Mouse (Mus musculus) erythroblast, adult 5-6 weeks (primary cell): ENCODE measurements around the gene Gm11492. TPM values are rescaled to one million over a fixed set of nuclear protein-coding genes. Genes with fewer than 3 reads are reported as not detected.

Experiments
- ATAC-seq: replicated peaks from 2 replicates; pipeline ENCODE4 v1.8.0; 2016; ENCODE audit warnings: moderate number of reproducible peaks, mild to moderate bottlenecking, moderate TSS enrichment, inconsistent platforms; ENCODE audit not compliant: poor library complexity, low FRiP score, severe bottlenecking
- total RNA-seq, 2 experiments: library from RNA; stranded (forward) in 1 of 2; stranded (reverse) in 1 of 2; fragments of 150-400 nt in 1 of 2; fragments of 200-764, 138-1000 nt in 1 of 2; gene quantifications; 2 replicates each; pipeline versions ENCODE4 v1.2.3 to v1.2.4; 2015 to 2017; ENCODE audit warnings: low replicate concordance in 2 of 2

Gene Gm11492
- total RNA-seq, 2 experiments from 2014 or later = not detected

- ATAC-seq = no peak
These were observed 29.5 kb downstream of the Gm11492 start for GRCm38 (mm10) chr11:87595976-87596375.

GRCm38 (mm10) chr11:87596492-87596891, 30.0 kb downstream of the Gm11492 start:
- no peak for ATAC-seq

DNA sequence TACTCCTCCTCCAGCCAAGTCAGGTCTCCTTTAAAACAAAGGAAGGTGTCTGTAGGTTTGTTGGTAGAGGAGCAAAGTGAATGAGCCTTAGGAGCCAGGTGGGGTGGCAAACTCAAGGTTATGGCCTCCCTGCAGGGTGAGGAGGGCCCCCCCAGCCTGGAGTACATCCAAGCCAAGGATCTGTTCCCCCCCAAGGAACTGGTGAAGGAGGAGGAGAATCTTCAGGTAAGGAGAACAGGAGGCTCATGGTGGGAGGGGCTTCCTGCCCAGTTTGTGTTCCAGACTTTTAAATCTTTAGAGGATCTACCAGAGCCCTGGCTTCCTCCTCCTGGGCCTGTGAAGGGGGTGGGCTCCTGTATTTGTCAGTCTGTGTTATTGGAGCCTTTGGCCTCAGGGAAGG, 30.6 kb downstream of the Gm11492 start:
- no peak for ATAC-seq

DNA sequence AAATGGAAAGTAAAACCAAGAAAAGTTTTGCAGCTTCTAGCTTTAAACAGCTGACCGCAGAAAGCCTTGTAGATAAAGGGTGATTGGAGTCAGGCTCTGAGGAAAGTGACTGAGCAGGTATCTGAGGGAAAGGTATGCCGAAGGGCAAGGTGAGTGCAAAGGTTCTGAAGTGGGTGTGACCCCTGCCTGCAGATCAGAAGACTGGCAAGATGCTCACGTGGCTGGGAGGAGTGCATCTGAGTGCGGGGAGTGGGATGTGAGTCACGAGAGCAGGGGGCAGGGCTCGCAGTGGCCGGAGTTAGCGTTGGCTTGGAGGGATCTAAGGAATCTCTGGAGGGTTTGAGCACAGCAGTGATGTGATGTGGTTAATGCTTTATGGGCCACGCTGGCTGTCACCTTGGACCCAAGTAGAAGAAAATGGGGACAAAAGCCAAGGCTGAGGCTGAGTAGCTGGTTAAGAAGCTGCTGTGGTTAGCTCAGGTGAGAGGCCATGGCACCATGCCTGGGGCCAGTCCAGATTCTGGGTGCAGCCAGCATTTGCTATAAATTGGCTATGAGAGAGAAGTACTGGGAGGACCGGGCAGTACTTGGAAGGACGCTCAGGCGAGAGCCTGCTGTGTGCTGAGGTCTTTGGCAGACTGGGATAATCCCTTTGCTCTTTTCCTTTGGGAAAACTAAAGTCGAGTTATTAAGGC, 33.1 kb downstream of the Gm11492 start:
- no peak for ATAC-seq

GRCm38 (mm10) chr11:87600322-87600853, 33.9 kb downstream of the Gm11492 start:
- ATAC-seq = no peak

DNA sequence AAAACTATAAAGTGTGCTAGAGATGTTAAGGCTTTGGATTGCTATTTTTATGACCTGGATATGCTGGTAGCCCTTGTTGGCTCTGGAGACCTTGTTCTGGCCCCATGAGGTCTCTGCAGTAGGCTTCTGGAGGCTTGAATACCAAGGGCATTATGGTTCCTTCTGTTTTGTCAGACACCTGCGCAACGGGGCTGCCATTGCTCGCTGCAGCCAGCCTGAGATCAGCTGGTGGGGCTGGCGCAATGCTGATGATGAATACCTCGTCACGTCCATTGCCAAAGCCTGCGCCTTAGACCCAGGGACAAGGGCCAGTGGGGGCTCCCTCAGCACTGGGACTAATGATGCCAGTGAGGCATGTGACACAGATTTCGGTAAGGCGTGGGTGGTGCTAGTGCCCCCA, 35.8 kb downstream of the Gm11492 start:
- no peak for ATAC-seq

- no peak for ATAC-seq
These were observed 37.1 kb downstream of the Gm11492 start for GRCm38 (mm10) chr11:87603571-87603970.

DNA sequence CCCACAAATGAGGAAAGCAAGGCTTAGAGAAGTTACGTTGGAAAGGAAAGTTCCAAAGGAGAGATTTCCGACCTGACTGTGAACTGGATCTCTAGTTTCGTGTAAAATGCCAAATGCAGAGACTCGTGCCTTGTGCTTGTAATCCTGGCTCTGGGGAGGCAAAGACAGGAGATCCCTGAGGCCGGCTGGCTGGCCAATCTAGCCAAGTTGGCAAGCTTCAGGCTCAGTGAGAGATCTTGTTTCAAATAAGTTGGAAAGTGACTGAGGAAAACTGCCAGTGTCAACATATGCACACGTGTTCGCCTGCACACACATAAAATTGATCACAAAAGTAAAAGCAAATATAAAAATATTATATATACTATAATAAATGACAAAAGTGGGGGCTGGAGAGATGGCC, 42.8 kb downstream of the Gm11492 start:
- no peak for ATAC-seq

DNA sequence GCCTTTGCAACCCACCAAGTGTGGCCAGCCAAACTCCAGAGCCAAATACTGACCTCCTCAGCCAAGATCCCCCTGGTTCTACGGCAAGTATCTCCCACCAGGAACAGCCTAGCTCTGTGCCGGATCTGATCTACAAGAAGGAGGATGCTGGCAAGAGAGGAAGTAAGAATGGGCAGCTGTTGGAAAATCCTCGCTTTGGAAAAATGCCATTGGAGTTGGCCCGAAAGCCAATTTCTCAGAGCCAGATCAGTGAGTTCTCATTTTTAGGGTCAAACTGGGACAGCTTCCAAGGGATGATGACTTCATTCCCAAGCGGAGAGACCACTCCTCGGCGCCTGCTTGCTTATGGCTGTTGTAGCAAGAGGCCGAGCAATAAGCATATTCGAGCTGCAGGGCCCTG, 45.1 kb downstream of the Gm11492 start:
- no peak for ATAC-seq

DNA sequence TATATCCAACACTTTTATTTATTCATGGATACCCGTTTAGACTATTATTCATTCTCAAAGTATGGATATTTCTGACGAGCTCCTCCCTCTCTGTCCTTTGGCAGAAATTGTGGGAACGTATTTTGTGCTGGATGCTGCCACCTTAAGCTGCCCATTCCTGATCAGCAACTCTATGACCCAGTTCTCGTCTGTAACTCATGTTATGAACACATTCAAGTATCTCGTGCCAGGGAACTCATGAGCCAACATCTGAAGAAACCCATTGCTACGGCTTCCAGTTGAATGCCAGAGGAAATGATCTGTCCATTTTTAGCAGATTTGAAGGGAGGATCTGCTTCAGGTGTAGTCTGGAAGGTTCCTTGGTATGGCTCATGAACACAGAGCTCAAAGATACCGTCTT, 47.5 kb downstream of the Gm11492 start:
- ATAC-seq = no peak

GRCm38 (mm10) chr11:87615551-87615950, 49.1 kb downstream of the Gm11492 start:
- ATAC-seq = no peak

- no peak for ATAC-seq
These were observed 49.5 kb downstream of the Gm11492 start for GRCm38 (mm10) chr11:87615952-87616351.

- no peak for ATAC-seq
These were observed 50.5 kb downstream of the Gm11492 start, which contains the start of gene Hsf5 for GRCm38 (mm10) chr11:87616790-87617474. Gene Hsf5 (plus strand): TSS chr11:87617164.

- no peak for ATAC-seq
These were observed 51.2 kb downstream of the Gm11492 start for GRCm38 (mm10) chr11:87617606-87618005.

Other genes with a start within 250 kb of the Gm11492 start
- gene Ppm1e, start 207.6 kb upstream of the Gm11492 start, total RNA-seq (2015; ENCODE audit: low replicate concordance) = 2.9 and 3.1 TPM in 2 replicates
- gene Ppm1e, start 207.6 kb upstream of the Gm11492 start, total RNA-seq (2017; ENCODE audit: low replicate concordance) = 0.43 and 3.1 TPM in 2 replicates
- gene Rad51c, start 161.7 kb upstream of the Gm11492 start, total RNA-seq (2015; ENCODE audit: low replicate concordance) = 0.19 and 3.8 TPM in 2 replicates
- 5.9 and 6.3 TPM in 2 replicates for gene Rad51c, start 161.7 kb upstream of the Gm11492 start, total RNA-seq (2017; ENCODE audit: low replicate concordance)
- not detected in 2 replicates for gene Tex14, start 161.6 kb upstream of the Gm11492 start, total RNA-seq (2015; ENCODE audit: low replicate concordance)
- gene Tex14, start 161.6 kb upstream of the Gm11492 start, total RNA-seq (2017; ENCODE audit: low replicate concordance) = 0.34 and 0.42 TPM in 2 replicates
- not detected in 2 replicates for gene Sept4, start 2.2 kb downstream of the Gm11492 start, total RNA-seq (2015; ENCODE audit: low replicate concordance)
- 2.8 and 9.3 TPM in 2 replicates for gene Sept4, start 2.2 kb downstream of the Gm11492 start, total RNA-seq (2017; ENCODE audit: low replicate concordance)
- gene Mtmr4, start 25.5 kb downstream of the Gm11492 start, total RNA-seq (2015; ENCODE audit: low replicate concordance) = 4.0 and 4.2 TPM in 2 replicates
- gene Mtmr4, start 25.5 kb downstream of the Gm11492 start, total RNA-seq (2017; ENCODE audit: low replicate concordance) = 4.9 and 6.4 TPM in 2 replicates
- 0.38 TPM in 1 of 2 replicates, not detected in the other for gene Hsf5, start 50.5 kb downstream of the Gm11492 start, total RNA-seq (2015; ENCODE audit: low replicate concordance)
- gene Hsf5, start 50.5 kb downstream of the Gm11492 start, total RNA-seq (2017; ENCODE audit: low replicate concordance) = not detected in 2 replicates
- not detected in 2 replicates for gene Rnf43, start 96.1 kb downstream of the Gm11492 start, total RNA-seq (2015; ENCODE audit: low replicate concordance)
- gene Rnf43, start 96.1 kb downstream of the Gm11492 start, total RNA-seq (2017; ENCODE audit: low replicate concordance) = 0.98 and 1.0 TPM in 2 replicates
- 133 and 166 TPM in 2 replicates for gene Supt4a, start 170.9 kb downstream of the Gm11492 start, total RNA-seq (2015; ENCODE audit: low replicate concordance)
- gene Supt4a, start 170.9 kb downstream of the Gm11492 start, total RNA-seq (2017; ENCODE audit: low replicate concordance) = 103 and 121 TPM in 2 replicates
- 4.2 and 5.4 TPM in 2 replicates for gene Tspoap1, start 193.9 kb downstream of the Gm11492 start, total RNA-seq (2015; ENCODE audit: low replicate concordance)
- gene Tspoap1, start 193.9 kb downstream of the Gm11492 start, total RNA-seq (2017; ENCODE audit: low replicate concordance) = 5.4 and 16.6 TPM in 2 replicates
- 1,764 and 1,778 TPM in 2 replicates for gene Mpo, start 226.9 kb downstream of the Gm11492 start, total RNA-seq (2015; ENCODE audit: low replicate concordance)
- 605 and 1,001 TPM in 2 replicates for gene Mpo, start 226.9 kb downstream of the Gm11492 start, total RNA-seq (2017; ENCODE audit: low replicate concordance)